Comparison of ENCODE assay signal across 8 mouse cellular contexts in the genomic region with DNA sequence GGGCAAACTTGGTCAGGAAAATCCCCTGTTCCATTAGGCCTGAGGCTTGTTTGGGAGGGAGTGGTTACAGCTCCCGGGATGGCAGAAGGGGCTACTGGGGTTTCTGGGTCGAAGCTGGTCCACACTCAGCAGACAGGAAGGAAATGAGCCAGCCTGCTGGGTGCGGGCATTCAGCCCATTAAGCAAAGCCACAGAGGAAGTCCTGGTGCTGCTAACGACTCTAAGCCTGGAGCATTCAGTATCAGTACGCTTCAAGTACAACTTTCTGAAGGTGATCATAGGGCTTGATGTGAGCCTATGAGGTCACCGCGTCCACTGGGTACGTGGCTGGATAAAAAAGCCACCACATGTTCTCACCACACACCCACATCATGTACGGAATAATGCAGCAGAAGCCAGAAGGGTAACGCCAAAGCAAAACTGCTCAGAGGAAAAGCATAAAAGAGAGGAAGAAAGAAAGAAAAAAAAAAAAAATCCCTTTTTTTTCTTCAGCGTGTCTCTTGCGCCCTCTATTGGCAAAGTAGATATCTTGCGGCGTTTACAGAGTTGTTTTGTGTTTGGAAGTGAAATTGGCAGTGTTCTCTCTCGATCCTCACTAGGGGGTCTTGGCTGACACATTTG.
A peak's percentile ranks its signal among the peaks of the same experiment; 100 is the strongest.
DNase-seq lines count a peak whose midpoint lies in the region; ATAC-seq and TF ChIP-seq lines count a peak whose summit lies in the region.

No protein-coding gene starts in this region.

- in situ Hi-C loops in ES-E14 (cut with MboI; ENCODE audit: low sequenced_read_pairs in 2 of 2, unreplicated experiment in 2 of 2) = no loop called here

- H3K4me3 ChIP-seq in ES-E14 (ENCODE audit: insufficient read depth in 1 of 2, low read depth in 1 of 2, low read length in 2 of 2, poor library complexity in 1 of 2, severe bottlenecking in 1 of 2) = no peak overlapping the region
- no peak overlapping the region for H3K4me3 ChIP-seq in heart, adult 2 months
- H3K4me3 ChIP-seq in kidney, embryonic 16.5 days (ENCODE audit: low read length) = peak overlapping the region; percentile 39
- H3K4me3 ChIP-seq in liver, embryonic 14.5 days (ENCODE audit: insufficient read depth in 1 of 2, low read depth in 2 of 2, low read length in 2 of 2) = peak overlapping the region in 1 of 2 experiments; percentile 33; a peak in 1 of 4 replicates
- no peak overlapping the region for H3K4me3 ChIP-seq in neural tube, embryonic 14.5 days (ENCODE audit: low read depth, low read length)

- no peaks in the 10 kb centered on the region for H3K79me2 ChIP-seq in heart, adult 2 months (replicated peaks; ENCODE audit: control insufficient read depth, insufficient read depth, low read length)

- TF ChIP-seq POLR2A in heart, adult 2 months (IDR thresholded peaks at IDR 0.05; ENCODE audit: insufficient read depth, low read depth, low read length) = no peak

- no peaks in the 10 kb centered on the region for H3K9me3 ChIP-seq in ES-E14 (ENCODE audit: control insufficient read depth, insufficient read depth, low read depth, low read length)
- H3K9me3 ChIP-seq in kidney, embryonic 16.5 days (ENCODE audit: low read length) = no peaks in the 10 kb centered on the region
- H3K9me3 ChIP-seq in liver, embryonic 14.5 days (ENCODE audit: control insufficient read depth, low read length) = no peaks in the 10 kb centered on the region
- no peaks in the 10 kb centered on the region for H3K9me3 ChIP-seq in neural tube, embryonic 14.5 days (ENCODE audit: control insufficient read depth, low read length)

- H3K9ac ChIP-seq in ES-E14 (ENCODE audit: insufficient read depth, low read depth, low read length, poor library complexity, severe bottlenecking) = no peak overlapping the region
- H3K9ac ChIP-seq in heart, adult 2 months (ENCODE audit: low read depth, low read length) = no peak overlapping the region
- peak overlapping the region; percentile 58 for H3K9ac ChIP-seq in kidney, embryonic 16.5 days (replicated peaks; ENCODE audit: low read length)
- no peak overlapping the region for H3K9ac ChIP-seq in liver, embryonic 14.5 days (replicated peaks)
- 0 out of 2 replicates have a peak overlapping the region, but pooled peaks have one; percentile 12 for H3K9ac ChIP-seq in neural tube, embryonic 14.5 days (replicated peaks; ENCODE audit: low read depth, low read length)

- ATAC-seq in kidney, embryonic 16.5 days (ENCODE audit: low FRiP score, low TSS enrichment) = peak; percentile 65; the same call in 1 of the 2 replicates
- no peak for ATAC-seq in liver, embryonic 14.5 days (ENCODE audit: insufficient read depth)
- ATAC-seq in neural tube, embryonic 14.5 days (ENCODE audit: low read depth) = peak; percentile 65; the same call in 1 of the 2 replicates
- no peak for ATAC-seq in erythroblast, adult 5-6 weeks (replicated peaks; ENCODE audit: low FRiP score, poor library complexity, severe bottlenecking)

- peak; percentile 27 for DNase-seq in 3134 (ENCODE audit: extremely low read depth, insufficient read length, low spot score)
- DNase-seq in ES-E14 (ENCODE audit: low read depth, low spot score) = peak; percentile 8
- DNase-seq in cerebellum, postnatal 36 days = peak; percentile 6 to 15
- peak in 1 of 2 experiments; percentile 7 for DNase-seq in heart, adult 2 months
- DNase-seq in liver, embryonic 14.5 days (ENCODE audit: low read depth in 3 of 3, low spot score in 3 of 3) = no peak

- H3K27me3 ChIP-seq in heart, adult 2 months (ENCODE audit: control insufficient read depth, insufficient read depth, low read length) = no peaks in the 10 kb centered on the region
- no peaks in the 10 kb centered on the region for H3K27me3 ChIP-seq in kidney, embryonic 16.5 days (ENCODE audit: insufficient read depth, low read length)
- no peaks in the 10 kb centered on the region for H3K27me3 ChIP-seq in liver, embryonic 14.5 days (ENCODE audit: control insufficient read depth, insufficient read depth, low read length)
- no peaks in the 10 kb centered on the region for H3K27me3 ChIP-seq in neural tube, embryonic 14.5 days (ENCODE audit: control insufficient read depth, insufficient read depth, low read length)

- no peak overlapping the region for H3K27ac ChIP-seq in ES-E14 (ENCODE audit: insufficient read depth, low read depth, low read length, poor library complexity, severe bottlenecking)
- H3K27ac ChIP-seq in heart, adult 2 months = no peak overlapping the region
- H3K27ac ChIP-seq in kidney, embryonic 16.5 days (ENCODE audit: low read length) = no peak overlapping the region
- H3K27ac ChIP-seq in liver, embryonic 14.5 days = no peak overlapping the region
- no peak overlapping the region for H3K27ac ChIP-seq in neural tube, embryonic 14.5 days (ENCODE audit: low read depth, low read length)

- intact Hi-C loops in heart, adult 2 months (cut with DNase I) = loop anchor here (1.0 kb wide), 1 partner anchor 825 kb away; no protein-coding TSS in a partner anchor

- H3K36me3 ChIP-seq in ES-E14 (ENCODE audit: control insufficient read depth, insufficient read depth, low read length, poor library complexity, severe bottlenecking) = no peaks in the 10 kb centered on the region
- no peaks in the 10 kb centered on the region for H3K36me3 ChIP-seq in heart, adult 2 months (ENCODE audit: control insufficient read depth, insufficient read depth, low read length)
- no peaks in the 10 kb centered on the region for H3K36me3 ChIP-seq in kidney, embryonic 16.5 days (ENCODE audit: insufficient read depth, low read length)
- H3K36me3 ChIP-seq in liver, embryonic 14.5 days (replicated peaks; ENCODE audit: control insufficient read depth, insufficient read depth, low read depth) = no peaks in the 10 kb centered on the region
- no peaks in the 10 kb centered on the region for H3K36me3 ChIP-seq in neural tube, embryonic 14.5 days (ENCODE audit: control insufficient read depth, insufficient read depth, low read length)

- no peak for TF ChIP-seq EP300 in heart, adult 2 months (IDR thresholded peaks at IDR 0.05; ENCODE audit: insufficient read depth, low read depth, low read length)
- TF ChIP-seq EP300 in liver, embryonic 14.5 days (IDR thresholded peaks at IDR 0.05; ENCODE audit: low read depth) = no peak

- 24% methylated on average over 15 of the region's 15 CpGs for WGBS in heart, adult 2 months
- WGBS in kidney, embryonic 16.5 days = 15% methylated on average over 15 of the region's 15 CpGs
- 7% methylated on average over 15 of the region's 15 CpGs for WGBS in liver, embryonic 14.5 days (ENCODE audit: insufficient replicate concordance)
- 29% methylated on average over 15 of the region's 15 CpGs for WGBS in neural tube, embryonic 14.5 days

- peak; percentile 78 for TF ChIP-seq CTCF in heart, adult 2 months (IDR thresholded peaks at IDR 0.05)
- TF ChIP-seq CTCF in liver, embryonic 14.5 days (IDR thresholded peaks at IDR 0.05; ENCODE audit: low read depth) = peak; percentile 51

- H3K4me1 ChIP-seq in ES-E14 (ENCODE audit: control insufficient read depth in 2 of 2, insufficient read depth in 2 of 2, low read length in 2 of 2, poor library complexity in 1 of 2) = no peaks in the 10 kb centered on the region
- H3K4me1 ChIP-seq in heart, adult 2 months (ENCODE audit: control insufficient read depth, insufficient read depth, low read length) = no peaks in the 10 kb centered on the region
- H3K4me1 ChIP-seq in kidney, embryonic 16.5 days (ENCODE audit: insufficient read depth, low read length) = peaks cover 6% of the 10 kb centered on the region; the same call in 1 of the 2 replicates
- no peaks in the 10 kb centered on the region; a peak in 1 of 4 replicates for H3K4me1 ChIP-seq in liver, embryonic 14.5 days (replicated peaks; ENCODE audit: control insufficient read depth in 2 of 2, insufficient read depth in 2 of 2, low read length in 1 of 2)
- peaks cover 3% of the 10 kb centered on the region; the same call in 1 of the 2 replicates for H3K4me1 ChIP-seq in neural tube, embryonic 14.5 days (ENCODE audit: control insufficient read depth, insufficient read depth, low read length)

- peak overlapping the region; percentile 57 for H3K4me2 ChIP-seq in kidney, embryonic 16.5 days (replicated peaks; ENCODE audit: low read depth, low read length)
- 0 out of 2 replicates have a peak overlapping the region, but pooled peaks have one; percentile 26 for H3K4me2 ChIP-seq in liver, embryonic 14.5 days (ENCODE audit: low read depth)
- peak overlapping the region; percentile 41 for H3K4me2 ChIP-seq in neural tube, embryonic 14.5 days (ENCODE audit: low read depth, low read length)

TF ChIP-seq in ES-E14, 5 proteins besides CTCF, POLR2A, EP300 and RAD21:
- TF ChIP-seq MAFK (IDR thresholded peaks at IDR 0.05; ENCODE audit: insufficient read depth, low read depth, low read length) (no peak), ZC3H11A (IDR thresholded peaks at IDR 0.05; ENCODE audit: borderline replicate concordance, low read depth, low read length) (peak; percentile 46; the same call in 1 of the 2 replicates), HCFC1 (IDR thresholded peaks at IDR 0.05; ENCODE audit: borderline replicate concordance, insufficient read depth, low read length) (no peak), ZNF384 (IDR thresholded peaks at IDR 0.05; ENCODE audit: low read depth, low read length) (peak; percentile 95), CHD2 (IDR thresholded peaks at IDR 0.05; ENCODE audit: low read depth, low read length) (no peak)

Comparison
In these comparisons a context has a peak if more than half of its experiments do, and no peak if none do; other contexts are left out.
1. DNase-seq: peak in 3134 (single experiment), ES-E14 (single experiment) and cerebellum, postnatal 36 days (2 of 2); none in liver, embryonic 14.5 days (0 of 3).
2. H3K9ac ChIP-seq: peak in kidney, embryonic 16.5 days (single experiment) and neural tube, embryonic 14.5 days (single experiment); none in ES-E14 (single experiment), heart, adult 2 months (single experiment) and liver, embryonic 14.5 days (single experiment).
3. ATAC-seq: peak in kidney, embryonic 16.5 days (single experiment) and neural tube, embryonic 14.5 days (single experiment); none in liver, embryonic 14.5 days (single experiment) and erythroblast, adult 5-6 weeks (single experiment).
4. Peak in every context shown above with its lines, with median percentiles within 50 percentile points of each other: H3K4me2 ChIP-seq.